Mouse (Mus musculus): ENCODE results near the gene Lsg1. TPM values are rescaled to one million over a fixed set of nuclear protein-coding genes. Genes with fewer than 3 reads are reported as not detected.

The Lsg1 gene
- polyA plus RNA-seq, 1 experiment from 2014 or later = 55.1 TPM

DNA sequence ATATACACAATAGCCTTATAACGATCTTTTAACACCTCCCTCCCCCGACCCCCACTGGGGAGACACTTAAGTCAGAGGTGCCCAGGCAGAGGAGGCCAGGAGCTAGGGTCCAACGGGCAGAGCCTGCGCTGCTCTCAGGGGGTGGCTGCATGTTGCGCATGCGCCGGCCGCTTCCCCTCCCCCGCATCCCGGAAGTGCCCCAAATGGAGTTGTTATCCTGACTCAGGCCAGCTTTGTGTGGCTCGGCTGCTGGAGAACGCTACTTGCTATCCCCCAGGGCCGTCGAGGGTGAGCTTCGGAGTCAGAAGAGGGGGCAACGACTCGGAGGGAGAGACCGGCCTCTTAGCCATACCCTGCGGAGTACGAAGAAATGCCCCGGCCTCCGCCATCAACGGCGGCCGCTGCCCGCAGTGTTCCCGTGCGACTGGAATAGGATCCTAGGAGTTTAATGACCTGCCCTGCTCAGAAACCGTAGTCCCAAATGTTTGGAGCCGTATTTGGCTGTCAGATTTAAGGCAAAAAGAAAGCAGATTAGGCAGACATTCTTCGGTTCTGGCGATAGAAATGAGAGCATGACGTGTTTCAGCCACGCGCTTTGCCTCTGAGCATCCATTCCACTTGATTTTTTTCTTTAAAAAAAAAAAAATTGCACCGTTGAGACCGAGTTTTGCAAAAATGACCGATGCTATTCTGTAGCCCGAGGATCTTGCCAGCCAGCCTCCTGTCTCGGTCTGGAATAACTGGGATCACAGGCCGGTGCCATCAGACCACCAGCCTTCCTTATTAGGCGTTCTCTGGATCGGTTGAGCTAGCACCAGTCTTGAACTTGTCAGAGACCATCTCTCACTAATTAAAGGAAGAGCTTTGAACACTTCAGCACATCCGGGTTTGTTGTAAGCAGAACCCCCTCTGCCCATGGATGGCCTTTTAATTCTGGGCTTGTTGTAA lies 76.6 kb downstream of the Lsg1 start:
- peaks cover 28% of the 10 kb centered on the region for H3K4me1 ChIP-seq (replicated peaks; ENCODE audit: control insufficient read depth, insufficient read depth, low read length)
- peak overlapping the region; percentile 69 for H3K4me2 ChIP-seq (ENCODE audit: low read depth, low read length)
- no peaks in the 10 kb centered on the region; the same call in 1 of the 2 replicates for H3K9me3 ChIP-seq (ENCODE audit: control insufficient read depth, low read length)
- peak overlapping the region; percentile 89 for H3K27ac ChIP-seq (ENCODE audit: low read length)
- peak overlapping the region; percentile 86 for H3K9ac ChIP-seq (ENCODE audit: low read length)
- 2% methylated on average over 44 of the region's 44 CpGs for WGBS
- peak overlapping the region; percentile 78 for H3K4me3 ChIP-seq (ENCODE audit: low read length)
- peak; percentile 92 for ATAC-seq (ENCODE audit: low read depth)
- no peaks in the 10 kb centered on the region for H3K27me3 ChIP-seq (ENCODE audit: control insufficient read depth, insufficient read depth, low read depth, low read length)
- no peaks in the 10 kb centered on the region; the same call in 1 of the 2 replicates for H3K36me3 ChIP-seq (ENCODE audit: control insufficient read depth, insufficient read depth, low read length)

Other genes starting within 250 kb of the Lsg1 start
- gene Atp13a3, start 181.6 kb downstream of the Lsg1 start, polyA plus RNA-seq (2015; fragmentation: Nextera tagmentation; extraction: Ambion mirVana) = 12.0 and 12.5 TPM in 2 replicates
- 23.5 and 23.8 TPM in 2 replicates for gene Tmem44, start 36.8 kb downstream of the Lsg1 start, polyA plus RNA-seq (2015; fragmentation: Nextera tagmentation; extraction: Ambion mirVana)
- 23.0 and 24.3 TPM in 2 replicates for gene Fam43a, start 12.1 kb upstream of the Lsg1 start, polyA plus RNA-seq (2015; fragmentation: Nextera tagmentation; extraction: Ambion mirVana)